Mouse (Mus musculus) E14TG2a.4 (cell line): Measurements from ENCODE around the gene Rsg1.
A peak's percentile ranks its signal among the peaks of the same experiment; 100 is the strongest.

Experiments used
- H3K27me3 ChIP-seq: 2 replicates; pipeline ENCODE4 v1.6.1; 2014; ENCODE audit warnings: low read length, control low read depth; ENCODE audit not compliant: insufficient read depth
- H3K36me3 ChIP-seq: 2 replicates; pipeline ENCODE4 v1.6.1; 2014; ENCODE audit warnings: low read length, control low read depth; ENCODE audit not compliant: insufficient read depth
- H3K4me1 ChIP-seq: replicated peaks from 2 replicates; pipeline ENCODE4 v1.6.1; 2014; ENCODE audit warnings: low read depth, low read length, control low read depth
- H3K4me3 ChIP-seq: replicated peaks from 2 replicates; pipeline ENCODE4 v1.5.1; 2014; ENCODE audit warnings: mild to moderate bottlenecking, low read length
- H3K9me3 ChIP-seq: 2 replicates; pipeline ENCODE4 v1.6.1; 2014; ENCODE audit warnings: low read length, control low read depth
- CTCF ChIP-seq: conservative IDR thresholded peaks from 2 replicates; pipeline ENCODE4 v1.5.1; 2014; ENCODE audit warnings: low read length
- NANOG ChIP-seq: IDR thresholded peaks from 2 replicates; pipeline ENCODE4 v1.6.1; 2014; ENCODE audit warnings: borderline replicate concordance, low read length, mixed read lengths
- POU5F1 ChIP-seq: IDR thresholded peaks from 2 replicates; pipeline ENCODE4 v1.6.1; 2014; ENCODE audit warnings: low read length, borderline replicate concordance

The Rsg1 gene

GRCm38 (mm10) chr4:141228687-141229086, 14.9 kb downstream of the Rsg1 start:
- no peaks in the 10 kb centered on the region for H3K36me3 ChIP-seq
- H3K4me3 ChIP-seq: no peak overlapping the region
- H3K9me3 ChIP-seq: no peaks in the 10 kb centered on the region
- peaks cover 26% of the 10 kb centered on the region for H3K4me1 ChIP-seq
- peaks cover 25% of the 10 kb centered on the region for H3K27me3 ChIP-seq
- TF ChIP-seq POU5F1 (no peak), NANOG (no peak), CTCF (no peak)

- Histone ChIP-seq H3K4me1 (peaks cover 26% of the 10 kb centered on the region), H3K9me3 (no peaks in the 10 kb centered on the region), H3K36me3 (no peaks in the 10 kb centered on the region), H3K4me3 (no peak overlapping the region), H3K27me3 (peaks cover 50% of the 10 kb centered on the region)
- TF ChIP-seq NANOG (no peak), CTCF (no peak), POU5F1 (no peak)
Measured at GRCm38 (mm10) chr4:141233196-141233595, 19.4 kb downstream of the Rsg1 start.

- Histone ChIP-seq H3K4me3 (no peak overlapping the region), H3K36me3 (no peaks in the 10 kb centered on the region), H3K4me1 (peaks cover 28% of the 10 kb centered on the region), H3K27me3 (peaks cover 64% of the 10 kb centered on the region), H3K9me3 (no peaks in the 10 kb centered on the region)
- TF ChIP-seq POU5F1 (no peak), NANOG (no peak), CTCF (no peak)
Measured at GRCm38 (mm10) chr4:141235537-141236111, 21.9 kb downstream of the Rsg1 start.

- Histone ChIP-seq H3K36me3 (no peaks in the 10 kb centered on the region), H3K27me3 (peaks cover 56% of the 10 kb centered on the region), H3K4me1 (peaks cover 40% of the 10 kb centered on the region), H3K9me3 (no peaks in the 10 kb centered on the region), H3K4me3 (no peak overlapping the region)
- no peak for TF ChIP-seq CTCF
- TF ChIP-seq POU5F1: no peak
- TF ChIP-seq NANOG: no peak
Measured at GRCm38 (mm10) chr4:141236856-141237255, 23.1 kb downstream of the Rsg1 start.

- H3K27me3 ChIP-seq: peaks cover 56% of the 10 kb centered on the region
- H3K4me3 ChIP-seq: peak overlapping the region; percentile 77
- H3K4me1 ChIP-seq: peaks cover 57% of the 10 kb centered on the region
- H3K36me3 ChIP-seq: no peaks in the 10 kb centered on the region
- no peaks in the 10 kb centered on the region for H3K9me3 ChIP-seq
- TF ChIP-seq NANOG: no peak
- no peak for TF ChIP-seq CTCF
Measured at GRCm38 (mm10) chr4:141238492-141239387, 25.0 kb downstream of the Rsg1 start.

GRCm38 (mm10) chr4:141239388-141240125, 25.8 kb downstream of the Rsg1 start, which contains the start of gene Arhgef19:
Gene Arhgef19, plus strand, starts transcription at chr4:141239499.
- Histone ChIP-seq H3K36me3 (no peaks in the 10 kb centered on the region), H3K9me3 (no peaks in the 10 kb centered on the region), H3K27me3 (peaks cover 64% of the 10 kb centered on the region), H3K4me1 (peaks cover 64% of the 10 kb centered on the region), H3K4me3 (peak within 1 kb of the TSS; percentile 77)
- no peak for TF ChIP-seq CTCF
- TF ChIP-seq NANOG: no peak
- no peak for TF ChIP-seq POU5F1

GRCm38 (mm10) chr4:141240617-141241016, 26.9 kb downstream of the Rsg1 start:
- H3K9me3 ChIP-seq: no peaks in the 10 kb centered on the region
- H3K36me3 ChIP-seq: no peaks in the 10 kb centered on the region
- H3K4me1 ChIP-seq: peaks cover 71% of the 10 kb centered on the region
- peaks cover 69% of the 10 kb centered on the region for H3K27me3 ChIP-seq
- peak overlapping the region; percentile 77 for H3K4me3 ChIP-seq
- TF ChIP-seq NANOG (no peak), POU5F1 (no peak), CTCF (no peak)

- TF ChIP-seq POU5F1: no peak
- TF ChIP-seq CTCF: no peak
- no peak for TF ChIP-seq NANOG
- Histone ChIP-seq H3K9me3 (no peaks in the 10 kb centered on the region), H3K4me1 (peaks cover 83% of the 10 kb centered on the region), H3K27me3 (peaks cover 70% of the 10 kb centered on the region), H3K36me3 (no peaks in the 10 kb centered on the region), H3K4me3 (peak overlapping the region; percentile 61)
Measured at GRCm38 (mm10) chr4:141241861-141242260, 28.1 kb downstream of the Rsg1 start.
